Comparison of ENCODE assay signal across 11 mouse cellular contexts in genomic region chr12:72047513-72047912, GRCm38 (mm10). TPM values are rescaled to one million over a fixed set of nuclear protein-coding genes. Genes with fewer than 3 reads are reported as not detected.
DNase-seq lines count a peak whose midpoint lies in the region; ATAC-seq and TF ChIP-seq lines count a peak whose summit lies in the region.
"Had no signal": no experiment of that assay in that cellular context is flagged by ENCODE, and none has a peak within 500 bp of the region (broad histone marks: within the 10 kb centered on the region; RNA-seq: fewer than 3 reads in every experiment).

No protein-coding gene starts in this region.

- no peaks in the 10 kb centered on the region for H3K4me1 ChIP-seq in kidney, postnatal 0 days (replicated peaks; ENCODE audit: insufficient read depth, low read length)
- H3K4me1 ChIP-seq in E14TG2a.4 (replicated peaks; ENCODE audit: low read depth, low read length) = peaks cover 4% of the 10 kb centered on the region
- H3K4me1 ChIP-seq: embryonic facial prominence, embryonic 15.5 days had no signal

- no peak overlapping the region for H3K4me3 ChIP-seq in kidney, postnatal 0 days (replicated peaks; ENCODE audit: low read depth, low read length)
- no peak overlapping the region for H3K4me3 ChIP-seq in E14TG2a.4 (replicated peaks; ENCODE audit: low read length)
- H3K4me3 ChIP-seq: embryonic facial prominence, embryonic 15.5 days had no signal

- no peak overlapping the region for H3K9ac ChIP-seq in kidney, postnatal 0 days (ENCODE audit: low read depth, low read length)
- H3K9ac ChIP-seq: embryonic facial prominence, embryonic 15.5 days had no signal

- no peak overlapping the region for H3K4me2 ChIP-seq in kidney, postnatal 0 days (ENCODE audit: low read length)
- H3K4me2 ChIP-seq: embryonic facial prominence, embryonic 15.5 days; heart, embryonic 11.5 days had no signal

- no peak overlapping the region for H3K27ac ChIP-seq in kidney, postnatal 0 days
- H3K27ac ChIP-seq: embryonic facial prominence, embryonic 15.5 days; macrophage had no signal

- no peaks in the 10 kb centered on the region for H3K9me3 ChIP-seq in kidney, postnatal 0 days (replicated peaks; ENCODE audit: low read length)
- peaks cover 36% of the 10 kb centered on the region for H3K9me3 ChIP-seq in E14TG2a.4 (ENCODE audit: low read length)

- H3K36me3 ChIP-seq in kidney, postnatal 0 days (ENCODE audit: insufficient read depth, low read length) = no peaks in the 10 kb centered on the region
- H3K36me3 ChIP-seq in E14TG2a.4 (ENCODE audit: insufficient read depth, low read length) = no peaks in the 10 kb centered on the region
- H3K36me3 ChIP-seq: embryonic facial prominence, embryonic 15.5 days had no signal

- 4% methylated on average over 2 of the region's 2 CpGs for WGBS in kidney, postnatal 0 days

- no peak for ATAC-seq in kidney, postnatal 0 days (replicated peaks; ENCODE audit: low FRiP score, low read depth)

- peak; percentile 84 for DNase-seq in kidney, postnatal 0 days (ENCODE audit: low spot score)
- DNase-seq in kidney, postnatal 4 days = no peak
- peak; percentile 36 for DNase-seq in CD4-positive helper T cell, adult 2 months (ENCODE audit: low read depth, low spot score)
- DNase-seq in forelimb bud, embryonic 11.5 days (ENCODE audit: low read depth, low spot score) = peak; percentile 5
- no peak for DNase-seq in natural killer cell, adult 2 months (ENCODE audit: low spot score in 2 of 2)
- no peak for DNase-seq in kidney, postnatal 10 days
- DNase-seq: thymus, adult 18-20 months had no signal

- H3K27me3 ChIP-seq in kidney, postnatal 0 days (ENCODE audit: insufficient read depth, low read length) = no peaks in the 10 kb centered on the region
- H3K27me3 ChIP-seq in E14TG2a.4 (ENCODE audit: insufficient read depth, low read length) = no peaks in the 10 kb centered on the region
- H3K27me3 ChIP-seq: embryonic facial prominence, embryonic 15.5 days had no signal

- peak; percentile 86 for TF ChIP-seq CTCF in kidney, postnatal 0 days (IDR thresholded peaks at IDR 0.05; ENCODE audit: low read depth)
- TF ChIP-seq CTCF in E14TG2a.4 (conservative IDR thresholded peaks at IDR 0.05; ENCODE audit: low read length) = peak; percentile 24

RNA-seq across cellular contexts. Expression of gene Gpr135, which starts 23.4 kb away (rescaled TPM):
- polyA plus RNA-seq in kidney, postnatal 0 days (2015; fragmentation: Nextera tagmentation; extraction: Ambion mirVana) = 2.2 and 2.3 TPM in 2 replicates
- polyA plus RNA-seq: macrophage had no signal

RNA-seq across cellular contexts. Expression of gene L3hypdh, which starts 37.7 kb away (rescaled TPM):
- polyA plus RNA-seq in kidney, postnatal 0 days (2015; fragmentation: Nextera tagmentation; extraction: Ambion mirVana) = 38.9 and 39.5 TPM in 2 replicates

RNA-seq across cellular contexts. Expression of gene Jkamp, which starts 37.9 kb away (rescaled TPM):
- 67.6 and 70.6 TPM in 2 replicates for polyA plus RNA-seq in kidney, postnatal 0 days (2015; fragmentation: Nextera tagmentation; extraction: Ambion mirVana)

Comparison
In these comparisons a context has a peak if more than half of its experiments do, and no peak if none do; other contexts are left out.
1. DNase-seq: peak in kidney, postnatal 0 days (single experiment), CD4-positive helper T cell, adult 2 months (single experiment) and forelimb bud, embryonic 11.5 days (single experiment); none in kidney, postnatal 4 days (0 of 2), natural killer cell, adult 2 months (0 of 2) and kidney, postnatal 10 days (single experiment).